Mouse (Mus musculus): ENCODE measurements around the gene Shoc2.

Shoc2 gene

DNA sequence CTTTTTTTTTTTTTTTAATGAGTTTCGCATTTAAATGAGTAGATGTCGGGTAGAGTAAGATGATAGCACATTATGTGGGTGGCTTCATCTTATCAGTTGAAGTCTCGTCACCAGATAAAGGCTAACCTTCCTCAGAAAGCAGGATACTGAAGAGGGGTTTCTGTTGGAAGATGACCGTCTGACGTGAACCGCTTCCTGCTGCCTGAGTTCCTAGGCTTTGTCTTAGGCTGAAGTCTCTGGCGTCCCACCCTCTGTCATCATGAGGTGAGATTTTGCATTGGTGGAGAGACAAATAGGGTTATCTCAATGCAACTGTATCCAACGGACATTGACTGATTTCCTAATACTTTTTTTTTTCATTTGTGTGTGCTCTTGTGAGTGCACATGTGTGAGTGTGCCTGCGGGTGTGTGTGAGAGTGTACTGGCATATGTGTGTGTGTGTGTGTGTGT lies 137.6 kb downstream of the Shoc2 start:
- DNase-seq (ENCODE audit: low read depth, low spot score): no peak
